Mouse (Mus musculus) midbrain, embryonic 14.5 days (tissue): Measurements from ENCODE around the gene Fam241b. TPM values are rescaled to one million over a fixed set of nuclear protein-coding genes. Genes with fewer than 3 reads are reported as not detected.

Experiments
- ATAC-seq: fragments of 200-750 bp; cut with Nextera tagmentation; 2 replicates; pipeline ENCODE4 v1.8.0; 2017; ENCODE audit warnings: moderate number of reproducible peaks, moderate library complexity; ENCODE audit not compliant: low FRiP score, low TSS enrichment
- DNase-seq: peaks from one replicate; pipeline ENCODE4 v3.0.0-alpha.2; 2015
- H3K27ac ChIP-seq: fragments of 300-500 bp; sonication (generic); replicated peaks from 2 replicates; pipeline ENCODE4 v1.5.1; 2014; ENCODE audit warnings: mild to moderate bottlenecking, low read depth, low read length, moderate library complexity
- H3K27me3 ChIP-seq: fragments of 300-500 bp; sonication (generic); 2 replicates; pipeline ENCODE4 v1.6.1; 2014; ENCODE audit warnings: low read length, control low read depth, mixed read lengths; ENCODE audit not compliant: control insufficient read depth, insufficient read depth
- H3K36me3 ChIP-seq: fragments of 300-500 bp; sonication (generic); 2 replicates; pipeline ENCODE4 v1.6.1; 2014; ENCODE audit warnings: low read length, control low read depth; ENCODE audit not compliant: control insufficient read depth, insufficient read depth
- H3K4me1 ChIP-seq: fragments of 300-500 bp; sonication (generic); 2 replicates; pipeline ENCODE4 v1.6.1; 2014; ENCODE audit warnings: mild to moderate bottlenecking, antibody characterized with exemption, low read length, control low read depth; ENCODE audit not compliant: control insufficient read depth, insufficient read depth
- H3K4me2 ChIP-seq: fragments of 300-500 bp; sonication (generic); 2 replicates; pipeline ENCODE4 v1.6.1; 2014; ENCODE audit warnings: mild to moderate bottlenecking, low read length, moderate library complexity
- H3K4me3 ChIP-seq: fragments of 300-500 bp; sonication (generic); replicated peaks from 2 replicates; pipeline ENCODE4 v1.5.1; 2014; ENCODE audit warnings: low read depth, low read length
- H3K9ac ChIP-seq: fragments of 300-500 bp; sonication (generic); replicated peaks from 2 replicates; pipeline ENCODE4 v1.6.1; 2014; ENCODE audit warnings: mild to moderate bottlenecking, low read length, moderate library complexity
- H3K9me3 ChIP-seq: fragments of 300-500 bp; sonication (generic); 2 replicates; pipeline ENCODE4 v1.6.1; 2016; ENCODE audit warnings: low read length, control low read depth, mixed read lengths; ENCODE audit not compliant: control insufficient read depth
- WGBS: fragments of 180-500 bp; shearing (Covaris S2); extraction: QIAGEN DNeasy Blood & Tissue Kit; methylation state at CpG from one replicate; pipeline ENCODE4 v1.1.7; 2014; 5-methylcytosine and 5-hydroxymethylcytosine counted together
- polyA plus RNA-seq: library from polyadenylated mRNA; unstranded; fragments of >200 nt; fragmentation: Nextera tagmentation; extraction: Ambion mirVana; gene quantifications from 2 replicates; pipeline ENCODE4 v1.2.1, GENCODE M21; 2014

Fam241b gene
- polyA plus RNA-seq, 1 experiment from 2014 or later: 48.3 TPM

GRCm38 (mm10) chr10:62069398-62069797 lies 74.3 kb downstream of the Fam241b start:
- H3K4me1 ChIP-seq: no peaks in the 10 kb centered on the region
- ATAC-seq (no peak), DNase-seq (no peak)
- H3K4me3 ChIP-seq: no peak overlapping the region
- H3K9me3 ChIP-seq: no peaks in the 10 kb centered on the region
- H3K27ac ChIP-seq: no peak overlapping the region
- no peak overlapping the region for H3K4me2 ChIP-seq
- no peak overlapping the region for H3K9ac ChIP-seq
- no peaks in the 10 kb centered on the region for H3K27me3 ChIP-seq
- no peaks in the 10 kb centered on the region for H3K36me3 ChIP-seq
- 89% methylated on average over 7 of the region's 7 CpGs for WGBS

GRCm38 (mm10) chr10:62068532-62068931 lies 75.2 kb downstream of the Fam241b start:
- H3K4me1 ChIP-seq: no peaks in the 10 kb centered on the region
- H3K4me3 ChIP-seq: no peak overlapping the region
- no peak overlapping the region for H3K4me2 ChIP-seq
- no peaks in the 10 kb centered on the region for H3K36me3 ChIP-seq
- ATAC-seq: no peak
- H3K27me3 ChIP-seq: no peaks in the 10 kb centered on the region
- H3K9ac ChIP-seq: no peak overlapping the region
- no peak overlapping the region for H3K27ac ChIP-seq
- no peak for DNase-seq
- no peaks in the 10 kb centered on the region for H3K9me3 ChIP-seq
- 87% methylated on average over 9 of the region's 9 CpGs for WGBS

- no peaks in the 10 kb centered on the region for H3K36me3 ChIP-seq
- no peaks in the 10 kb centered on the region for H3K27me3 ChIP-seq
- H3K4me1 ChIP-seq: no peaks in the 10 kb centered on the region
- H3K9me3 ChIP-seq: no peaks in the 10 kb centered on the region
- H3K4me2 ChIP-seq: no peak overlapping the region
- DNase-seq (no peak), ATAC-seq (no peak)
- H3K27ac ChIP-seq: no peak overlapping the region
- WGBS: 74% methylated on average over 7 of the region's 7 CpGs
- H3K9ac ChIP-seq: no peak overlapping the region
- H3K4me3 ChIP-seq: no peak overlapping the region
Observed at GRCm38 (mm10) chr10:62066213-62066612, 77.5 kb downstream of the Fam241b start.

- H3K4me1 ChIP-seq: peaks cover 4% of the 10 kb centered on the region; the same call in 1 of the 2 replicates
- no peaks in the 10 kb centered on the region for H3K27me3 ChIP-seq
- H3K9me3 ChIP-seq: no peaks in the 10 kb centered on the region
- ATAC-seq (no peak), DNase-seq (no peak)
- no peak overlapping the region for H3K4me3 ChIP-seq
- H3K36me3 ChIP-seq: no peaks in the 10 kb centered on the region
- H3K4me2 ChIP-seq: no peak overlapping the region
- WGBS: 67% methylated on average over 5 of the region's 5 CpGs
- H3K27ac ChIP-seq: no peak overlapping the region
- no peak overlapping the region for H3K9ac ChIP-seq
Observed at GRCm38 (mm10) chr10:62062786-62063185, 80.9 kb downstream of the Fam241b start.

GRCm38 (mm10) chr10:62060969-62061678 lies 82.6 kb downstream of the Fam241b start:
- Histone ChIP-seq H3K4me3 (no peak overlapping the region), H3K4me2 (no peak overlapping the region), H3K27me3 (no peaks in the 10 kb centered on the region), H3K9me3 (no peaks in the 10 kb centered on the region), H3K36me3 (no peaks in the 10 kb centered on the region), H3K9ac (no peak overlapping the region), H3K4me1 (peaks cover 4% of the 10 kb centered on the region; the same call in 1 of the 2 replicates), H3K27ac (no peak overlapping the region)
- 65% methylated on average over 14 of the region's 14 CpGs for WGBS
- ATAC-seq: no peak
- DNase-seq: peak; percentile 39

- Histone ChIP-seq H3K4me2 (no peak overlapping the region), H3K27me3 (no peaks in the 10 kb centered on the region), H3K9me3 (no peaks in the 10 kb centered on the region), H3K36me3 (no peaks in the 10 kb centered on the region), H3K27ac (no peak overlapping the region), H3K9ac (no peak overlapping the region), H3K4me3 (no peak overlapping the region), H3K4me1 (peaks cover 4% of the 10 kb centered on the region; the same call in 1 of the 2 replicates)
- DNase-seq (peak; percentile 55), ATAC-seq (no peak)
- WGBS: 74% methylated on average over 16 of the region's 16 CpGs
Observed at GRCm38 (mm10) chr10:62060224-62060913, 83.4 kb downstream of the Fam241b start.

GRCm38 (mm10) chr10:62058508-62059375 lies 85.0 kb downstream of the Fam241b start:
- Histone ChIP-seq H3K4me2 (no peak overlapping the region), H3K27ac (no peak overlapping the region), H3K9ac (no peak overlapping the region), H3K4me3 (no peak overlapping the region), H3K9me3 (no peaks in the 10 kb centered on the region), H3K4me1 (peaks cover 4% of the 10 kb centered on the region; the same call in 1 of the 2 replicates), H3K36me3 (no peaks in the 10 kb centered on the region), H3K27me3 (no peaks in the 10 kb centered on the region)
- DNase-seq (no peak), ATAC-seq (no peak)
- 63% methylated on average over 13 of the region's 13 CpGs for WGBS
